Mouse (Mus musculus) urinary bladder, postnatal 36 days (tissue): ENCODE data around the gene Ubl7.

Experiments used
- DNase-seq, 2 experiments: peaks; one replicate each; pipeline ENCODE4 v3.0.0; 2022; ENCODE audit warnings: low spot score in 2 of 2, mixed read lengths in 1 of 2

Ubl7 gene

GRCm38 (mm10) chr9:57948333-57948931 is 37.7 kb downstream of the Ubl7 start:
- DNase-seq: no peak

DNA sequence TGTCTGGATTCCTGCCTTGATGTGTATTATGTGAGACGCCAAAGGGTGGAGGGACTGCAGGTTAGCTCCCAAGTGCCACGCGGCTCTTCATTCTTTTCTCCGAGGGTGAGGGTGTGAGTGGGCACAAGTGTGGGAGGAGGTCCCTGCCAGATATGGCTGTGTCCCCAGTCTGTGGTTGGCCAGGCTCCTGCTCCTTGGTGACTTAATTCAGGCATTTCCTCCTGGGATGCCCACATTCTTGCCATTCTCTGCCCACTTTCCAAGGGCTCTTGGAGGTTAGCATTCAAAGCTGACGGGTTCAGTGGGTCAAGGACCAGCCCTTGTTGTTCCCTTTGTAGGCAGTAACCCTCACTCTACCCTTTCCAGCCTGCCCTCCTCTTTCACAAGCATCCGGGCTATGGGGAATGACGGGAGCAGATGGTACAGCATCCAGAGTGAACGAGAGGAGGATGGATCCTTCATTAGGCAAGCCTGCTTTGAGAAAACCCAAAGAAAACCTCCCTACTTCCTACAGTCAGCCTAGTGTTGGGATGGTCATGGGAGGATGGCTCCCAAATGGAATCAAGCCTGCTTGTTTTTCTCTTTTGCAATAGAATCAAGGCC is 38.4 kb downstream of the Ubl7 start:
- no peak for DNase-seq

- DNase-seq: no peak
These were observed 39.1 kb downstream of the Ubl7 start for GRCm38 (mm10) chr9:57949879-57950278.

DNA sequence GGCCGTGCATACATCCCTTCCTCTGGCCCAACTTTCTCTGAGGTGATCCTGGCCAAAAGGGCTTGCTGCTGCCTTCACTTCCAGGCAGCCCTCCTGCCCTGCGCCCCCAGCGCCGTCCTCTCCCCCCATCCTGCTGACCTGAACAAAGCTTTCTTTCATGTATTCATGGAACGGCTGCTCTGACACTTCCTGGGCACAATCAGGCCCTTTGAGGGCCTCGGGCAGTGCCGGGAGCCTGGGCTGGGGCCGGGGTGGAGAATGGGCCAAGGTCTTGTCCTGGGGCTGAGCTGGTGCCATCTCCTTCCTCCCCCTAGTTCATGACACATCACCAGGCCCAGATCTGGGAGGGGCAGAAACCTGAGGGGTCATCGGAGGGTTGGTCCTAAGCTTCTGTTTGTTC is 39.7 kb downstream of the Ubl7 start:
- no peak for DNase-seq

GRCm38 (mm10) chr9:57951993-57952392 is 41.2 kb downstream of the Ubl7 start:
- no peak for DNase-seq

GRCm38 (mm10) chr9:57954962-57955744 is 44.4 kb downstream of the Ubl7 start:
- DNase-seq: peak; percentile 23 to 44

- DNase-seq: no peak
These were observed 45.0 kb downstream of the Ubl7 start for GRCm38 (mm10) chr9:57955764-57956163.

GRCm38 (mm10) chr9:57956196-57956837 is 45.5 kb downstream of the Ubl7 start:
- DNase-seq: no peak

GRCm38 (mm10) chr9:57956838-57957236 is 46.1 kb downstream of the Ubl7 start:
- DNase-seq: no peak

- DNase-seq: no peak
These were observed 47.8 kb downstream of the Ubl7 start for GRCm38 (mm10) chr9:57958615-57959014.

GRCm38 (mm10) chr9:57959399-57959798 is 48.6 kb downstream of the Ubl7 start:
- no peak for DNase-seq

- no peak for DNase-seq
These were observed 49.4 kb downstream of the Ubl7 start for GRCm38 (mm10) chr9:57959886-57960866.

DNA sequence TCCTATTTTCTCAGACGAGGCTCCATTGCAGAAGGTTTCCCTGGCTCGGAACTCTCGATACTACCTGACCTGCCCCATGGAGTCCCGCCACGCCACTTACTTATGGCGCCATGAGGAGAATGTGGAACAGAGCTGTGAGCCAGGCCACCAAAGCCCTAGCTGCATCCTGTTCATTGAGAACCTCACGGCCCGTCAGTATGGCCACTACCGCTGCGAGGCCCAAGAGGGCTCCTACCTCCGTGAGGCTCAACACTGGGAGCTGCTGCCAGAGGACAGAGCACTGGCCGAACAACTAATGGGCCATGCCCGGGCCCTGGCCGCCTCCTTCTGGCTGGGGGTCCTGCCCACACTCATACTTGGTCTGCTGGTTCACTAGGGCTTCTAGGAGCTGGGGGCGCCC is 50.4 kb downstream of the Ubl7 start:
- no peak for DNase-seq

DNA sequence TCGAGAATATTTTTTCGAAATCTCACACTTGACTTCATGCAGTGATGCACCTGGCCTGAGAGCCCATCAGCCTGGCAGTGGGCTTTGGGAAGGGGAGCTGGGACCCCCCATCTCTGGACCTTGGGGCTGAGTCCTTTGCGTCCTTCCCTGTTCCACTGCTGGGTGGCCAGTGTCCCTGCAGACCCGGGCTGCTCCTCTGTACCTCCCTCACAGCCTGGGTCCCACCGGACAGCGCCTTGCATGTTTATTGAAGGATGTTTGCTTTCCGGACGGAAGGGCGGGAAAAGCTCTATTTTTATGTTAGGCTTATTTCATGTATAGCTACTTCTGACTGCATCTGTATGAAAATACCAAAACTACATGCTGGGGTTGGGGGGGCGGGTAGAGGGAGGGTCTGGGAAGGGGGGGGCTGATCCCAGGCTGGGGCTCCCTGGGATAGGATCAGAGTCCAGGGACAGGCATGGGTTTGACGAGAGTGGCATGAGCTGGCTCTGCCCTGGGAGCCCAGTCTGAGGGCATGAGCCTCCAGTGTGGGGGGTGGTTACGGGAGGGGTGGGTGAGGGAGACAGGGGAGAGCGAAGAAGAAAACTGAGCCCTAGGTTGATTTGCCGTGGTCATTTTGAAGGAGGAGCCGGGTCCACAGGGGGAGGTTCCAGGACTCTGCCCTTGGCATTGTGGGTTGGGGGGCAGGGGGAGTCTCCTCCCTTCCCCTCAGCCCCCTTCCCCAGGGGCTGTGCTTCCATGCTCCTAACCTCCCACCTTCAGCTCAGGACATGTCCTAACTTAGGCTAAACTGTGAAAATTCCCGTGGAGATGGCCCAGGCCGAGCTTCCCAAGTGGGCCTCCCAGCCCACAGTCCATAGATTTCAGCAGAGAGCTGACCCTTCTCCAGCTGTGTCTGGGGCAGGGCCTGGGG is 51.3 kb downstream of the Ubl7 start:
- no peak for DNase-seq

DNA sequence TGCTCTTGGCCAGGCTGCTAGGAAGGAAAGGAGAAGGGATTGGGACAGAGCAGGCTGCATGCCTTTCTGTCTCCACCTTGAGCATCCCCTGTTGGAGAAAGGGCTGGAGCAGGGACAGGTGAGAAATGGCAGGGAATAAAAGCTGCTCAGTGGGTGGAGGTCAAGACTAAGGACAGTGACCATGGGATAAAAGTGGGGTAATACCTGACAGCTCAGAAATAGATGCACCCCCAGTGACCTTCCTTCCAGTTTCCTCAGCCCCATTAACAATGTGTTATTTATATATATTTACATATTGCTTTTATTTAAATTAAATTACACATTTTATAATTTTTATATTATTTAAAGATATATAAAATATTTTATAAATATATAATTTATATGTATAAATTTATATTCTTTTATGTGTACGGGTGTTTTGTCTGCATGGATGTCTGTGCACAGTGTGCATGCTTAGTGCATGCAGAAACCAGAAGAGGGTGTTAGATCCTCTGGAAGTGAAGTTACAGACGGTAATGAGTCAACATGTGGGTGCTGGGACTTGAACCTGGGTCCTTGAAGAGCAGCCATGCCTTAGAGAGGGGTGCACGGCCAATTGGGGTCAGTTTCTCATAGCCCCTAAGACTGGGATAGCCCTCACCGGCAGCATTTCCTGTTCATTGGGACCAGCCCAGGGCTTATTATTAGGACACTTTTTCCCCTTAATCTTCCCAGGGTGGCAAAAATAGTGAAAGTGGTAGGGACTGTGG is 52.6 kb downstream of the Ubl7 start:
- DNase-seq: no peak

DNA sequence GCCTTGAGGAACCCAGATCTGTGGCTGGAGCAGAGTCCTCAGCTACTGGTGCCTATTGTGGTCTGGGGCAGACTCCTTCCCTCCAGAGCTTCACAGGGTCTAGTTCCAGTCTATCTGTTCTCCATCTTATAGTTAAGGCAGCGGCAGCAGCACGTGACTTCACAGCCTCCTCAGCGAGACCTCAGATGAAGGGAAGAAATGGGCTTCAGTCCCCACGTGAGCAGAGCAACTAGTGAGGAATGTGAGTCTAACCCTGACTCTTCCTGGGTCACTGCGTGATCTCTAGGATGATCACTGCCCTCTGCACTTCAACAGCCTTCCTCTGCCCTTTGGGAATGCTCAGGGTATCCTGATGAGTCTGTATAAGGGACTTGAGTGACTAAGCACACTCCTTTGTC is 53.2 kb downstream of the Ubl7 start:
- DNase-seq: no peak

- DNase-seq: no peak
These were observed 53.9 kb downstream of the Ubl7 start for GRCm38 (mm10) chr9:57964528-57965250.

GRCm38 (mm10) chr9:57965281-57966185 is 54.8 kb downstream of the Ubl7 start:
- DNase-seq: no peak
